Mouse (Mus musculus): Measurements from ENCODE around the gene Alg14.

Alg14 gene

DNA sequence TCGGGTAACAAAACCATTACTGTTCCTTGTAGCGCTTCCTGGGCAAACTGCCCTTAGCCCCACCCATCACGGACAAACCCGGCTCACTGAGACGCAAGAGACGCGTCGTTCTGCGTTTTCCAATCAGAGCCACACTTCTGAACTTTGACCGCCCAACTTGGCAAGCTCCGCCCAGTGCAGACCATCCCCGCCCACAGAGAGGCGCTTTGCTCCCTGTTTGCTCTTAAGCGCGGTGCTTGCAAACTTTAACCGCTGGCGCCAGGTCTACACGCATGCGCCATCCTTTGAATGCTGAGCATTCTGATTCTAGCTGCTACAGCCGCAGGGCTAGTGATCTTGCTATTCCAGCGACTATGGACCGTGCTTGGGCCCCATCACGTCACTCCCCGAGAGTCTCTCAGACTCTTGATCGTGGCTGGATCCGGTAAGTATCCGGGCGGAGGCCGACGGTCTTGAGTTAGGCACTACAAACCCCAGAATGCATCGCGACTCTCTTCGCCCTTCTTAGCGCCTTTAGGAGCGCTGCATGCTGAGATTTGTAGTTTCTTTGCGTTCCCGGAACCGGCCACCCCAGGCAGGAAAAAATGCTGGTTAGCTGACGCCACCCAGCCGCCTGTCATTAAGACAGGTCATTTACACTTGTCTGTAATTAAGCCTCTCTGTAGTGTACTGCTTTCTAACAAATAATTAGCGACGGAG lies at the start of gene Alg14:
Gene Alg14, plus strand, starts transcription at position 214 of the 699 bp plus-strand sequence.
- peak; percentile 98 for DNase-seq (ENCODE audit: inconsistent ontology term)

DNA sequence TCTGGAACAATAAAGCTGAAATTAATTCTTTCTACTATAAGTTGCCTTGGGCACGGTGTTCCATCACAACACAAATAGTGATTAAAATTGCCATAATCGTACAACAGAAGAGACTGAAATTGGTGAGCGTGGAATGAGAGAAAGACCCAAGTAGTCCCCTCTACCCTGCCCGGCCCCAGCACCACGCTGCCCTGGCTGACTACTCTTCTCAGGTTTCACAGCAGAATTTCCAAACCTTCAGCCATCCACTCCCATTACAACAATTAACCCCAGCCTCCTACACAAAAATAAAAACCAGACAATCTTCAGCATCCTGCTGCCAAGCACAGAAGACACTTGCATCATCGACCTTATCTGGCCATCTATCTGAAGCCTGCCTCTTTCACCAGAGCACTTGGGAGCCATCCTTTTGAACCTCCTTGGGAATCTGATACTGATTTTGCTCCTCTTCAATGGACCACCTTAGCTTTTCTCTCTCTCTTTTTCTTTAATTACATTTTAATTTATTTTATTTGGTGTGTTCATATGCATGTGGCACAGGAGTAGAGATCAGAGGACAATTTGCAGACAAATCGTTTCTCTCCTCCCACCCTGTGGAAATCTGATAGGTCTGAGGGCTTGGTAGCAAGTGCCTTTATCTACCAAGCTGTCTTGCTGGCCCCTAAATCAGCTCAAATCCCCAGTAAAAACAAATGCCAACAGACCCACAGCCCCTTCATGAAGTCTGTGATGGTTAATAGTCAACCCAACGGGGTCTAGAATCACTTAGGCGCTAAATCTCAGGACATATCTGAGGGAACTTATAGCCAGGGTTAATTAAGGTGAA lies 49.2 kb upstream of the Alg14 start:
- DNase-seq (ENCODE audit: inconsistent ontology term) = peak; percentile 21

DNA sequence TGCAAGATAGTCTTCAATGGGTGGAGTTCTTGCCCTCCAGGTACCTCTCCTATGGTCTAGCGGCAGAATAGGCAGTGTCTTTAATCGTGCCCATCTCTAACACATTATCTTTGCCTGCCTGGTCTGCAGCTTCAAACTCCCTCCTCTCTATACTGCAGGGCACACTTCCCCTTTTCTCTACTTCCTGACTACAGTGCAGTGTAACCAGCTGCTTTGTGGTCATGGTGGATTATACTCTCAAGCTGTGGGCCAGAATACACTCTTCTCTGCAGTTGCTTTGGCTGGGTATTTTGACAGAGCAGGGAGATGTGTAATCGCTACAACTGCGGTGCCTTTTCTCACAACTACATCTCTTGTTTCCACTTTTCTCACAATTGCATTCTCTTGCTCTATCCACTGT lies 48.6 kb upstream of the Alg14 start:
- DNase-seq (ENCODE audit: inconsistent ontology term) = no peak

DNA sequence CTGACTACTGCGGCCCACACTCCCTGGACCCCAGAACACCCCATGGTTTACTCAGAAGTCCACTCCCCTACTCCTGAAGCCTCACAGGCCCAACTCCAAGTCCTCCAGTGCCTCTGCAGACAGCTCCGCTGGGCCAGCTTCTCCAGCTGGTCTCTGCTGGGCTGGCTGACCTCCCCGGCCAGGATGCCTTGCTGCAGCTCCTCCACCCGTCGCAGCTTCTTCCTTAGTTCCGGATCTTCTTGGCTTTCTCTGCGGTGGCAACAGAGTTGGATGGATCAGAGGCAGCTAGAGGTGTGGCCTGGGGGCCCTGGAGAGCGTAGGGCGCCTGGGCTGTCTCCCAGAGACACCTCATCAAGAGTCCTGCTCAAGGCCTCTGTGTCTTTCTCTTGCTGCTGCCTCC lies 41.5 kb upstream of the Alg14 start:
- DNase-seq (ENCODE audit: inconsistent ontology term) = no peak

DNA sequence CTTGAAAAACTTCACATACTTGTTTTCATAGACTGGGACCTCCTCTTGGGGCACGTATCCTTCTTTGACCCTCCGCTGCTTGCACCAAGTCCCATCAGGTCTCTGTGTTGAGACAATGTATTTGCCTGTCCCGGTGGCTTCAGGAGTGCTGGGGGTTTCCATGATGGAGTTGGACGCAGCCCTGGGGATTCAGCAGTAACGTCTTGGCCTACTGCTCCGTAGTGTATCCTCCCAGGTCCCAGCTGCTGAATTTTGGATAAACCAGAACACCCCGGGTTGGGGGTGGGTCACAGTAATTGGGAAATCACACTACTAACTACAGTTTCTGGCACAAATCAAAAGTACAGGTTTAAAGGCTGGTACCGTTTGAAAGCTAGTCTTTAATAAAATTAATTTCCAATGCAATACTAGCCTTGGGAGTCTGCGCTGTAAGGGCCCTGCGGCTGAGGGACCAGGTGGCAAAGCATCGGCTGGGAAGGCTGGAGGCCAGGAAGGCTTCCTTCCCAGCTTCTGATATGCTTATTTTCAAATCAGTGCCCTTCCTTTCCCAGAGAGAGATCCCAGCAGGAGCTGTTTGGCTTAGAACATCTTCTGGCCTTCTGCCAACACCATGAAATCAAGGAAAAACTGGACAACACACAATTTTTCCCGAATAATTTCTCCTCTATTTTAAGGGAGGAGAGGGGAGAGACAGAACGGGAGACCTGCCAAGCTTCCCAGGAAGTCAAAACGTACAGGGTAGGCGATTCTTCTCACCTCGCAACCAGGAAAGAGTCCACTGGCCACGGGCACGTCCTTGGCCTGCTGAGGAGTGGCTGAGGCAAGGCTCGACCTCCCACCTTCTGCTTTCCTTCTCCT lies 40.8 kb upstream of the Alg14 start:
- no peak for DNase-seq (ENCODE audit: inconsistent ontology term)

DNA sequence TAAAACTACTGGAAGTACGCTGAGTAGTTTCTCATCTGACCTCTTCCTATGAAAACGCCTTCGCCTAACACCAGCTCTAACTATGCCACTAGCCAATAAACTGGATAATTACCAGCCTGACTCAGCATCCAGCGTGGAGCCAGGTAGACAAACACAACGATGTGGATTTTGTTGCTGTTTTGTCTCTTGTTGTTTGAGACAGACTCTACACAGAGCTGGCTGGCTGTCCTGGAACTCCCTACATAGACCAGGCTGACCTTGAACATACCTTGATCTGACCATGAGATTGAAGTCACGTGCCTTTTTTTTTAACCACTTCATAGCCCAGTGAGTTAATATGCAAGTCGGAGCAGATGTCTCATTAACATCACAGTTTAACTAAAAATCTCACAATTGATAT lies 36.1 kb upstream of the Alg14 start:
- no peak for DNase-seq (ENCODE audit: inconsistent ontology term)

DNA sequence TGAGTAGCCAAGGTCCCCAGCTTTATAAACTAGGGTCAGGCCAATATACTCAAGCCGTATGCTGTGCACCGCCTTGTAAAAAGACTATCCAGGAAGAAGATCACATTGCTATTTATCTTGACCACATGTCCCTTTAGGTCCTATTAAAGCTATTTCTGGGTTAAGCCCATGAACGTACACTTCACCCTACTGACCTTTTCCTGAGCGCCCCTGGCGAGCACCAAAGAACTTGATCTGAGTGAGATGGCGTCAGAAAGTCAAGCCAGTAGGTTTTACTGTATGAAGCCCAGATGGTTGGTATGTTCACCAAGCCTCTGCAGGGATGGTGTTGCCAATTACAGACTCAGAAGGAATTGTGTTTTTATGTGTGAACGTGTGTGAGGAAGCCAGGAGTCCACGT lies 35.4 kb upstream of the Alg14 start:
- no peak for DNase-seq (ENCODE audit: inconsistent ontology term)

DNA sequence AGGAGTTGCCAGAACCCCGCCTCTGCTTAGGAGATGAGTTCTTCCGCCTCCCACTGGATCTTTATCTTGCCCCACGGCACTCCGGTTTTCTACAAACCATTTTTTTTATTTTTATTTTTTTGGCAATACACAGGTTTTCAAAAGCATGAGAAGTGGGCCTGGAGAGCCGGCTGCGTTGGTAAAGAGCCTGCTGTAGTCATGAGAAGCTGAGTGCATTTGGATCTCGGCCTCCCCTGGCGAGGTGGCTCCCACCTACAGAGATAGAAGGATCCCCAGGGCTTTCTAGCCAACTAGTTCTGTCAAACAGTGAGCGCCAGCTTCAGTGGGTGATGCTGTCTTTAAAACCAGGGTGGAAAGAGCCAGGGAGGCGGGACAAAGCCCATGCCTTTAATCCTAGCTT lies 34.2 kb upstream of the Alg14 start:
- no peak for DNase-seq (ENCODE audit: inconsistent ontology term)

DNA sequence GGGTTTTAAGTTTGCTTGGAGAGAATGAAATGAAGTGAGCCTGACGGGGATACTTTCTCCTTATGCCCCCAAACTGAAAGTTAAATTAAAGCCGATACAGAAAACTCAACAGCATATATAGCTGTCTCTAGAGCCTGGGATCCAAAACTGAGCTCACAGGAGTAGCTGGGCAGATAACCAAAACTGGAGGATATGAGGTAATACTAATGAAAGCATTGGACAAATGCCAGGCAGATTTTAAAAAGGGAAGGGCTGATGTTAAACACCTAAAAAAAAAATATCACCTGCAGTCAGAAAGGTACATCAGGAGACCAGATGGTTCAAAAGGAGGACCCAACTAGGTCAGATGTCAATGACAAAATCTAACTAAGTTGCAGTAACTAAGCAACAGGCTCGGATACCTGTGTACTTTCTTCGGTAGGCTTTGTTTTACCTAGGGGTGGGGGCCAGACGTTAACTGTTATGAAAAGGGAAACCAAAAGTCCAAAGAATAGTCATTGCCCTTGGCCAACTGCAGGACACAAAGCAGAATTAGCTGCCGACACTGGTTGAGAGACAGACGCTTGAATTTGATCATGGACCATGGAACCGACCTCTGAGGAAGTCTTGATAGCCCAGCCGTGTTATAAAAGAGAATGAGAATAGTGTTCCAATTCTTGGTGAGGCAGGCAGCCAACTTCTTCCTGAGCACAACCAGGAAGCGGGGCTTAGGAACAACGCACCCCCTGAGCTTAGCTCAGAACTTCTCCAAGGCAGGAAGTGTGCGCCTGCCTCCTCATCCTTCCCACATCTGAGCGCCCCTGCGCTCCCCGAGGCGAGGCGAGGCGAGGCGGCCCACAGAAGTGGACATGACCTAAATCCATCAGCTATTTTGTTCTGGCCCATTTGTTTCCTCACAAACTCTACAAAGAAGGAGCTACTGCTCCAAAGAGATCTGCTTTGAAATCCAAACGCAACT lies 32.8 kb upstream of the Alg14 start:
- peak; percentile 48 for DNase-seq (ENCODE audit: inconsistent ontology term)

DNA sequence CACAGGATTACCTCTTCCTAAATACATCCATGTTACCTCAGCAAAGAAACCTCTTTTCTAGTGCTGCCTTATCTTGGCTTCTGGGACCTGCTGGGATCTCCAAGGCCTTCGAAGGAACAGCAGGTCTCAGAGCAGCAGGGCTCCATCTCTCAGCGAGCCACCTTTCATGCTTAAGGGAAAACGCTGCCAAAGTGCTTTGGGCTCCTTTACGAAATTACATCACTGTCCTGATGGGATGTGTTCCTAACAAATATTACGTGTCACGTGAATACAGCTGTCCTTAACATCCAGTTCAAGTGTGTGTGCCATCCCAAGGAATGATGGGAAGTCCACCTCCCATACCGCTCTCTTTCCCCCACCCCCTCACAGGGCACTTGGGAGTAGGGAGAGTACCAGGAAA lies 31.5 kb upstream of the Alg14 start:
- DNase-seq (ENCODE audit: inconsistent ontology term) = no peak

DNA sequence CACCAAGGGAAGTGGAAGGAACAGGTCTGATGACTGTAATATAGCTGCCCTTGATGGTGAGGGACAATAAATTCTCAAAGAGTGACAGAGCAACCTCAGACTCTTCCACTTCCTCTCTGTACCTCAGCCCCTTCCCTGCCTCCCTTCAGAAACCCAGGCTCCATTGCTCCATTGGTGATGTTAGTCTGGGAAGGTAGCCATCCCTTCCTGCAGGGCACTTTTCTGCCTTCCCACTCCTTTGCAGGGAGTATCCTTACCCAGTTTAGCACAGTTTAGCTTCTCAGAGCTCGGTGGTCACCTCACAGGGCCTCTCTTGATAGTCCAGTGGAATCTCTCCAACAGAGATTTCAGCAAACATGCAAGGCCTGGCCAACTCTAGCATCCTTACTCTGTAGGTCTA lies 30.7 kb upstream of the Alg14 start:
- no peak for DNase-seq (ENCODE audit: inconsistent ontology term)

DNA sequence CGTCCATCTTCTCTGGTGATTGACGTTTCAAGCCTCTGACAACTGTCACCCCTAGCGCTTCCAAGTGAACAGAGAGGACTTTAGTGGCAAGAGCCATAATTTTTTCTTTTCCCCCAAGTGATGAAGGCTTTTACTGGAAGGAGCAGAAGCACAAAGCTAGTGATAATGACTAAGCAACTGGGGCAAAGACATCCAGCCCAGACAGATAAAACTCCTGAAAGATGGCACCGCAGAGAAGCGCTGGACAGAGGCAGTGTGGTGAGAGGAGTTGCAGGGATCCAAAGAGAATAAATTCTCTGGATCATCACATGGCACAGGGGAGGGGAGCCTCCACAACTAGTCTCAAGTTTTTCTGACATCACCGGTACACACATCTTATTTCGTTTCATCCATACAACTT lies 30.3 kb upstream of the Alg14 start:
- no peak for DNase-seq (ENCODE audit: inconsistent ontology term)

DNA sequence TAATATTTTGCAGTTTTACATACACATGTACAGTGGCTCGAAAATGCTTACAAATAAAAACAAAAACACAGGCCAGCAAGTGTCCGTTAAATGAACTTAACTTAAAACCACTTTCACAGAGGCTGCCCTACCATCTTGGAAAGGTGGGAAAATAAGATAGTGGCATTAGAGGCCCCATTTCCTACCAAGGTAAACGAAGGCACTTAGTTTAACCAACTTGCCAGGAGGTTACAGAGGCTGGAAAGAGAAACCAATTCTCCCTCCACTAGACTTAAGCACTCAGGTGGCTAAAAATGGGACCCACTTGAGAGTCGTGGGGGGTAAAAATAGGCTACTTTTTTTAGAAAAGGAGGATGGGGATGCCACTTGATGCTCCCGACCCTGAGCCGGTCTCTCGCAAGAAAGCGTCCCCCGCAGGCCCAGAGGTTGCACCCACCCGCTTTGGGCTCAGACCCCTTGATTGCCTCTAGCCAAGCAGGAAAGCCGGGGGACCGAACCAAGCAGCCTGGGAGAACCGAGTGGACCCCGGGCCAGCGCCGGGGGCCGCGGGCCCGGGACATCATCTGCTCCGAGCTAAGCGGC lies 29.5 kb upstream of the Alg14 start:
- no peak for DNase-seq (ENCODE audit: inconsistent ontology term)

DNA sequence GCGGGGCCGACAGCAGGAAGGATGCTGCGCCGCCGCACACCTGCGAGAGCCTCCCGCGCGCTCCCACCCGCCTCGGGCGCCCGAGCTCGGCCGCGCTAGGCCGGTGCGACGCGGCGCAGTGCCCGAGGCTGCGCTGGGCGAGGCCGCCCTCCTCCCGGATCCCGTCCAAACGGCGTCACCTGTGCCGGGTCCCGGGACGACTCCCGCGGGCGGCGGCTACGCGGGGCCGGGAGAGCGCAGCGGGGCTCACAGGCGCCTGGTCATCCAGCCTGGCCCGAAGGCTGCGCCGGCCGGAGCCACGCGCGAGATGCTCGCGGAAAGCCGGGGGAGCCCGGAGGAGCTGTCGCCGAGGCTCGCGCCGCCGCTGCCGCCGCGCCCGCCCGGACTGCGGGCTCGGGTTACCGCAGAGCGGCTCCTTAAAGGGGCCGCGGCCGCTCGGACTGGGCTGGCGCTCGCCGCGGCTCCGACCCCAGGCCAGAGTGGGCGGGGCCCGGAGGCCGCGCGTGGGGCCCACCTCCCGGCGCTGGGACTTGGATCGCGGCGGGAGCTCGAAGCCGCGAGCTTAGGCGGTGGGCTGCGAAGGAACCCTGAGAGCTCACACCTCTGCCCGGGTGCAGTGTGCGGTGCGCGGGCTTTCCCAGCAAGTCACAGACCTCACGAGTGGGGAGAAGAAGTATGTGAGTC lies 28.9 kb upstream of the Alg14 start:
- DNase-seq (ENCODE audit: inconsistent ontology term) = peak; percentile 83

DNA sequence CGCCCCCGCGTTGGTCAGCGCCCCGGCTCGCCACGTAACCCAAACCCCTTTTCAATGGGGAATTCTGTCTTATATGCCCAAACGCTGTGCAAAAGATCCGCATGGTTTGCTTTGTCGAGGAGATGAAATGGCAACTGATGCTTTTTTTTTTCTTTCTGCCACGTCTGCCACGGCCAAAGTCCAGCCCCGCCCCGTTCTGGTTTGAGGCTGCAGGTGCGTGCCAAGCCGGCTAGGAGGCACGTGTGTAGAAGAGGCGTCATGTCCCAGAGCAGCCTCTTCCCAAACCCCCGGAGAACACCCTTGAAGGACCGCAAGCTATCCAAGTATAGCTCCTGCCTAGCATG lies 28.4 kb upstream of the Alg14 start:
- DNase-seq (ENCODE audit: inconsistent ontology term) = no peak

DNA sequence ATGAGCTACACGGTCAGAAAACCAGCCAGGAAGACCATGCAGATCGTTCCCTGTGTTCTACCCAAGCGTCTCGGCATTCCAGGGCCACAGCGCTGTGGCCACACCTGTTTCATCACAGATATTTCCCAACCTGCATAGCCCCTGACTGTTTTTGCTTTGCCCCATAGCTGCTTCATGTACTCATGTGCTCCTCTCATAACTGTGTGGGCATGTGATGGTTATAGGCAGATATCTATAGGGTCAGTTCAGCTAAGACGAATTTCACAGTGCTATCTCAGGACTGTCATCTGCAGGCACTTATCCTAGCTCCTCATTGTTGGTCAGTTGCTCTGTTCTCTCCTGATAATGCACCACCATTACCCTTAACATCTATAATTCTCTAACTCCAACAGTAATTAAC lies 27.3 kb upstream of the Alg14 start:
- no peak for DNase-seq (ENCODE audit: inconsistent ontology term)

DNA sequence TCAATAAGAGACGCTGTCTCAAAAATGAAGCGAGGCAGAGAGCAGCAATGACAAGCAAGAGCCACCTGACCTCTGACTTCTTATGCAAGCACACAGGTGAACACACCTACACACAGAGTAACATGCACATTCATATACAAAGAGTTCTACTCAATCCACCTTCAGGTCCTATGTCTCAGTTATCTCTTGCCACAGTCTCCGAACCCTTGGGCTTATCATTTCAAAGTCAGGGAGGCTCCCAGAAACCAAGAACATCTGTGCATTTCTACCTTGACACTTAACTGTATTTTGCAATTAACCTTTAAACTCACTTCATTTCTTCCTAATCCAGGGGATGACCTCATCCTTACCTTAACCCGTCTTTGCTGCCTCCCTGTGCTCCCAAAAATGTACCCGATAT lies 24.3 kb upstream of the Alg14 start:
- no peak for DNase-seq (ENCODE audit: inconsistent ontology term)

DNA sequence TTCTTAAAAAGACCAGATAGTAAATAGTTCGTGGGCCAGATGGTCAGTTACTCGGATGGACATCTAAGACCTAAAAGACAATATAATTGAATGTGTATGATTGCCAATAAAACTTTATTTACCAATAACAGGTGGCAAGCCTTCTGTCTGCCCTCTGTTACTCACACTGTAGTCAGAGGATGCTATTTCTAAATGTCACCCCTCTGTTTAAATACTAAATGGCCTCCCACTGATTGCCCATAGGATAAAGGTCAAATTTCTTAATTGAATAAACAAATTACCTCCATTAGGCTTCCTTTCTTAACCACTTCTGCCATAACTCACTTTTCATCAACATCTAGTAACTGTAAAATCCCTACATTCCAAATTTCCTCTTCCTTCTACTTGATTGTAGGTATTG lies 19.0 kb upstream of the Alg14 start:
- no peak for DNase-seq (ENCODE audit: inconsistent ontology term)

DNA sequence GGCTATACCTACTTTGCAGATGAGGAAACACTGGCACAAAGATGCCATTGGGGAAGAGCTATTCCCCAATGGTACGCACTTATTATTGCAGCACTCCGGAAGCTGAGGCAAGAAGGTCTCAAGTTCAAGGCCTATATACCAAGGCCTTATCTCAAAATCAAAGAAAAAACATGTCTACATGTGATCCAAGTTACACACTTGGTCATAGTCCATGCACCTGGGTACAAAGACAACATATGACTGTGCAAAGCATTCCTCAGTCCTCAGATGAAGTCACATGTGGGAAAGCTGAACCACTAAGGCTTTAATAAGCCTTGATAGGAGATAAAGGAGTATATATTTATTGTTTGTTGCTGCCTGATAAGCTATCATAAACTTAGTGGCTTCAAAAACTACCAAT lies 17.6 kb upstream of the Alg14 start:
- no peak for DNase-seq (ENCODE audit: inconsistent ontology term)

DNA sequence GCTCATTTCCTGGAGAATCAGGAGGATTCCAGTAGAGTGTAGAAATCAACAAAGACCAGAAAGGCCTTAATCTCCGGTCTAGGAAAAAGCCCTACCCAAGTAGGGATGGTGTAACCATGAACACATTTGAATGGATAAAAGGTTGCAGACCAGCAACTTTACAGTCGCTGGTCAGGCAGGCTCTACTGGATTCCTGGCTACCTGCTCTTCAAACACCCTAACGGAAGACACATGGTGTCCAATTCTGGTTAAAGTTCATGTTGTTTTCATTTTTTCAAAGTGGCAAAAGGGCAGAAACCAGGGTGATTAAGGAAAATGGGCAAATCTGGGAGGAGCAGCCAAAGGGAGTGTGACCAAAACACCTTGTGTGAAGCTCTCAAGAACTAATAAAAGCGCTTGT lies 14.6 kb upstream of the Alg14 start:
- no peak for DNase-seq (ENCODE audit: inconsistent ontology term)

DNA sequence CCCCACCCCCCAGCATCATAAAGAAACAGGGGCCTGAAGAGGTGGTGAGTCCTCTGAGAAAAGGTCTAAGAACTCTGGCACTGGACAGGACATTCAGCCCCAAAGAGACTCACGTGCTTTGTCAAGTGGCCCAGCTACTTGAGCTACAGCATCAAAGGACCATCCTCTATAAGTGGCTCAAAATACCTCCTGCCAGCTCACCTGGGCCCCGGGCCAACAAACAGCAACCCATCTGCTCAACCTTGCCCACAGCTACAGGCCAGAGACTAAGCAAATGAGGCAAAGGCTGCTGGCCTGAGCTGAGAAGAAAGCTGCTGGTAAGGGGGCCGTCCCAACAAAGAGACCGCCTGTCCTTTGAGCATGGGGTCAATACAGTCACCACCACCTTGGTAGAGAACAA lies 14.0 kb upstream of the Alg14 start:
- DNase-seq (ENCODE audit: inconsistent ontology term) = no peak
